Mouse (Mus musculus): Measurements from ENCODE around the gene Fndc7. TPM values are rescaled to one million over a fixed set of nuclear protein-coding genes. Genes with fewer than 3 reads are reported as not detected.

The Fndc7 gene
- 0.65 and 2.3 TPM in 2 replicates for polyA plus RNA-seq (2012; rRNA removed; ENCODE audit: low replicate concordance)

GRCm38 (mm10) chr3:108889908-108890307 is at the start of gene Fndc7:
TSS of gene Fndc7 (minus strand) at chr3:108890008.

GRCm38 (mm10) chr3:108939573-108939972 is 49.8 kb upstream of the Fndc7 start, which contains the start of gene Henmt1:
TSS of gene Henmt1 (plus strand) at chr3:108939873.

GRCm38 (mm10) chr3:108911548-108912413 is 22.0 kb upstream of the Fndc7 start, which contains the start of gene Prpf38b:
TSS of gene Prpf38b (minus strand) at chr3:108911727.

GRCm38 (mm10) chr3:108840000-108840715 is 49.6 kb downstream of the Fndc7 start, which contains the start of gene Stxbp3:
TSS of gene Stxbp3 (minus strand) at chr3:108840526.

Other genes starting within 250 kb of the Fndc7 start
- gene Clcc1, start 236.1 kb downstream of the Fndc7 start, polyA plus RNA-seq (2012; rRNA removed; ENCODE audit: low replicate concordance): 22.4 and 32.1 TPM in 2 replicates
- 2.8 and 4.0 TPM in 2 replicates for gene Gpsm2, start 167.7 kb downstream of the Fndc7 start, polyA plus RNA-seq (2012; rRNA removed; ENCODE audit: low replicate concordance)
- gene Aknad1, start 150.3 kb downstream of the Fndc7 start, polyA plus RNA-seq (2012; rRNA removed; ENCODE audit: low replicate concordance): 0.10 and 0.36 TPM in 2 replicates
- gene Stxbp3, start 49.5 kb downstream of the Fndc7 start, polyA plus RNA-seq (2012; rRNA removed; ENCODE audit: low replicate concordance): 5.3 and 14.7 TPM in 2 replicates
- gene Prpf38b, start 21.7 kb upstream of the Fndc7 start, polyA plus RNA-seq (2012; rRNA removed; ENCODE audit: low replicate concordance): 40.0 and 126 TPM in 2 replicates
- gene Henmt1, start 49.9 kb upstream of the Fndc7 start, polyA plus RNA-seq (2012; rRNA removed; ENCODE audit: low replicate concordance): 0.08 and 0.23 TPM in 2 replicates
- gene Gm9857, start 50.4 kb upstream of the Fndc7 start, polyA plus RNA-seq (2012; rRNA removed; ENCODE audit: low replicate concordance): not detected in 2 replicates
- gene Fam102b, start 137.6 kb upstream of the Fndc7 start, polyA plus RNA-seq (2012; rRNA removed; ENCODE audit: low replicate concordance): 7.0 and 17.5 TPM in 2 replicates
- not detected in 2 replicates for gene Slc25a54, start 190.5 kb upstream of the Fndc7 start, polyA plus RNA-seq (2012; rRNA removed; ENCODE audit: low replicate concordance)
- gene Slc25a24, start 233.1 kb upstream of the Fndc7 start, polyA plus RNA-seq (2012; rRNA removed; ENCODE audit: low replicate concordance): 5.7 and 11.2 TPM in 2 replicates

Data from mammary gland, adult 2 months (tissue).